Mouse (Mus musculus) liver, adult 2 months (tissue): ENCODE results near the gene Pnliprp1.

ENCODE experiments used
- CTCF ChIP-seq: fragments of 200-500 bp; IDR thresholded peaks from 2 replicates; pipeline ENCODE4 v1.5.1; 2011; ENCODE audit warnings: low read depth, low read length, control low read depth
- POLR2A ChIP-seq: fragments of 200-500 bp; IDR thresholded peaks from 2 replicates; pipeline ENCODE4 v1.6.1; 2011; ENCODE audit warnings: low read length, control low read depth; ENCODE audit not compliant: insufficient read depth; ENCODE audit errors: extremely low read depth

GRCm38 (mm10) chr19:58776461-58776860, 47.8 kb downstream of the Pnliprp1 start:
- TF ChIP-seq CTCF (no peak), POLR2A (no peak)
